Mouse (Mus musculus): Measurements from ENCODE around the gene Cdk5r2.

DNA sequence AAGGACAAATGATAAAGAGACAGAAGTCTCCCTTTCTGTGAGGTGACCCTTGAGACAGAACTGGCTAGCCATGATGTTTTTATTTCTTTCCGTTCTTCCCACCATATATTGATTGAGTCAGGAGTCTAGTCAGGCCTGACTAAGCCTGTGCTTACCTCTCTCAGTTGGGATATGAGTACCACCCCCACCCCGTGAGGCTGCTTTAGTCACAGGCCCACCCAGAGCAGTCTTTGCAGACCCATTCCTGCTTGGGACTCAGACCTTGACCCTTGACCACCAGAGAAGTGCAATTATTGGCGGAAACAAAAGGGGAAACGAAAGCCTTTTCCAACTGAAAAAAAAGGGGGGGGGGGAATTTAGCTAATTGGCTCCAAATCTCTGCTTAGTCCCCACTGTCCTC lies 2.9 kb downstream of the Cdk5r2 start:
- no peak for TF ChIP-seq GATA1 (IDR thresholded peaks at IDR 0.05; ENCODE audit: borderline replicate concordance, low read length)
- TF ChIP-seq FLI1 (IDR thresholded peaks at IDR 0.05; ENCODE audit: low read length), result no peak
